Mouse (Mus musculus) central nervous system, embryonic 14 days (tissue): ENCODE measurements around the gene Fndc3c1. TPM values are rescaled to one million over a fixed set of nuclear protein-coding genes. Genes with fewer than 3 reads are reported as not detected.

Experiments used
- polyA plus RNA-seq: library from polyadenylated mRNA; depleted of rRNA; stranded (reverse); fragments of >200 nt; gene quantifications from 2 replicates; pipeline ENCODE4 v1.2.3, GENCODE M21; 2012; rRNA removed

The Fndc3c1 gene
- 1.5 and 4.3 TPM in 2 replicates for polyA plus RNA-seq

GRCm38 (mm10) chrX:106485101-106485651 is at the start of gene Fndc3c1:
TSS of gene Fndc3c1 (minus strand) at chrX:106485401.

Other genes with a start within 250 kb of the Fndc3c1 start
- gene Fnd3c2, start 230.0 kb downstream of the Fndc3c1 start, polyA plus RNA-seq, result not detected in 2 replicates
- gene Gm5127, start 97.8 kb upstream of the Fndc3c1 start, polyA plus RNA-seq, result 0.27 and 0.28 TPM in 2 replicates
- gene Cysltr1, start 118.3 kb upstream of the Fndc3c1 start, polyA plus RNA-seq, result 0.41 and 0.50 TPM in 2 replicates